Mouse (Mus musculus) common myeloid progenitor, adult 5-6 weeks (primary cell): ENCODE results near the gene Aff3. TPM values are rescaled to one million over a fixed set of nuclear protein-coding genes. Genes with fewer than 3 reads are reported as not detected.
"Not testable (repeated sequence)": the region's sequence is repeated elsewhere in the genome, so short reads cannot be mapped to it uniquely, and the experiment has no call there.

ENCODE experiments used
- ATAC-seq: replicated peaks from 2 replicates; pipeline ENCODE4 v1.8.0; 2016; ENCODE audit warnings: low read depth, mild to moderate bottlenecking, moderate TSS enrichment, inconsistent platforms; ENCODE audit not compliant: poor library complexity, severe bottlenecking
- total RNA-seq: library from RNA; stranded (forward); fragments of 200-1000, 187-1606 nt; gene quantifications from 2 replicates; pipeline ENCODE4 v1.2.3, GENCODE M21; 2017

Gene Aff3
- total RNA-seq, 1 experiment from 2014 or later, result 115 TPM

GRCm38 (mm10) chr1:38448854-38449253 is 215.9 kb downstream of the Aff3 start:
- ATAC-seq, result no peak

GRCm38 (mm10) chr1:38447581-38447980 is 217.2 kb downstream of the Aff3 start:
- peak; percentile 52 for ATAC-seq

GRCm38 (mm10) chr1:38446152-38446820 is 218.5 kb downstream of the Aff3 start:
- ATAC-seq, result no peak

GRCm38 (mm10) chr1:38442887-38443286 is 221.9 kb downstream of the Aff3 start:
- no peak for ATAC-seq

- ATAC-seq, result 0 out of 2 replicates have a peak, but pooled peaks have one; percentile 43
Observed at GRCm38 (mm10) chr1:38442479-38442878, 222.3 kb downstream of the Aff3 start.

GRCm38 (mm10) chr1:38441800-38442199 is 223.0 kb downstream of the Aff3 start:
- peak; percentile 77; the same call in 1 of the 2 replicates for ATAC-seq

- ATAC-seq, result no peak
Observed at GRCm38 (mm10) chr1:38440471-38440815, 224.3 kb downstream of the Aff3 start.

GRCm38 (mm10) chr1:38439751-38440470 is 224.8 kb downstream of the Aff3 start:
- no peak for ATAC-seq

GRCm38 (mm10) chr1:38438447-38438846 is 226.3 kb downstream of the Aff3 start:
- ATAC-seq, result no peak

- ATAC-seq, result no peak
Observed at GRCm38 (mm10) chr1:38437671-38438070, 227.1 kb downstream of the Aff3 start.

- ATAC-seq, result no peak
Observed at GRCm38 (mm10) chr1:38436471-38437340, 228.0 kb downstream of the Aff3 start.

- not testable (repeated sequence) for ATAC-seq
Observed at GRCm38 (mm10) chr1:38430311-38430710, 234.4 kb downstream of the Aff3 start.

GRCm38 (mm10) chr1:38428708-38429683 is 235.8 kb downstream of the Aff3 start:
- ATAC-seq, result peak; percentile 88

- no peak for ATAC-seq
Observed at GRCm38 (mm10) chr1:38422921-38423320, 241.8 kb downstream of the Aff3 start.

- no peak for ATAC-seq
Observed at GRCm38 (mm10) chr1:38419331-38419730, 245.4 kb downstream of the Aff3 start.

GRCm38 (mm10) chr1:38418181-38419032 is 246.3 kb downstream of the Aff3 start:
- ATAC-seq, result no peak

- no peak for ATAC-seq
Observed at GRCm38 (mm10) chr1:38417196-38417595, 247.6 kb downstream of the Aff3 start.

GRCm38 (mm10) chr1:38415511-38415910 is 249.2 kb downstream of the Aff3 start:
- no peak for ATAC-seq

GRCm38 (mm10) chr1:38411106-38411505 is 253.6 kb downstream of the Aff3 start:
- no peak for ATAC-seq
